Comparison of ENCODE assay signal across 28 mouse cellular contexts in genomic region chr8:89465211-89465753, GRCm38 (mm10).
DNase-seq lines count a peak whose midpoint lies in the region; ATAC-seq lines count a peak whose summit lies in the region.
"Had no signal": no experiment of that assay in that cellular context is flagged by ENCODE, and none has a peak within 500 bp of the region (broad histone marks: within the 10 kb centered on the region; RNA-seq: fewer than 3 reads in every experiment).

No protein-coding gene starts in this region.

- WGBS in forebrain, embryonic 12.5 days: 75% methylated on average over 13 of the region's 13 CpGs
- 81% methylated on average over 13 of the region's 13 CpGs for WGBS in forebrain, embryonic 11.5 days
- 56% methylated on average over 13 of the region's 13 CpGs for WGBS in hindbrain, embryonic 16.5 days
- 86% methylated on average over 13 of the region's 13 CpGs for WGBS in liver, embryonic 11.5 days
- WGBS in limb, embryonic 10.5 days: 91% methylated on average over 13 of the region's 13 CpGs

- H3K4me1 ChIP-seq in forebrain, embryonic 12.5 days: no peaks in the 10 kb centered on the region; the same call in 1 of the 2 replicates
- H3K4me1 ChIP-seq in forebrain, embryonic 11.5 days (replicated peaks; ENCODE audit: control insufficient read depth, insufficient read depth, low read length): no peaks in the 10 kb centered on the region
- no peaks in the 10 kb centered on the region for H3K4me1 ChIP-seq in hindbrain, embryonic 16.5 days (ENCODE audit: control insufficient read depth, insufficient read depth, low read depth, low read length)
- no peaks in the 10 kb centered on the region for H3K4me1 ChIP-seq in liver, embryonic 11.5 days (replicated peaks; ENCODE audit: control insufficient read depth, insufficient read depth, low read length)
- peaks cover 14% of the 10 kb centered on the region for H3K4me1 ChIP-seq in limb, embryonic 10.5 days
- H3K4me1 ChIP-seq: heart, embryonic 15.5 days; intestine, embryonic 15.5 days; lung, embryonic 15.5 days; megakaryocyte, embryonic 14.5 days had no signal

- ATAC-seq in forebrain, embryonic 12.5 days (ENCODE audit: low FRiP score): peak; percentile 27; the same call in 1 of the 2 replicates
- ATAC-seq in forebrain, embryonic 11.5 days (replicated peaks; ENCODE audit: low FRiP score): no peak
- ATAC-seq in hindbrain, embryonic 16.5 days: peak; percentile 63
- no peak for ATAC-seq in liver, embryonic 11.5 days (replicated peaks; ENCODE audit: low FRiP score)
- ATAC-seq: activated CD4-positive, CD25-positive, alpha-beta regulatory T cell, adult 4 months; intestine, embryonic 15.5 days had no signal

- H3K27ac ChIP-seq in forebrain, embryonic 12.5 days: no peak overlapping the region
- H3K27ac ChIP-seq in forebrain, embryonic 11.5 days (ENCODE audit: low read depth, low read length): no peak overlapping the region
- no peak overlapping the region for H3K27ac ChIP-seq in hindbrain, embryonic 16.5 days (ENCODE audit: low read depth, low read length)
- H3K27ac ChIP-seq in liver, embryonic 11.5 days (ENCODE audit: low read depth, low read length): no peak overlapping the region
- H3K27ac ChIP-seq in limb, embryonic 10.5 days: no peak overlapping the region
- H3K27ac ChIP-seq: embryonic facial prominence, embryonic 13.5 days; gastrocnemius, adult 2 months; heart, embryonic 15.5 days; intestine, embryonic 15.5 days; liver, embryonic 14.5 days; lung, embryonic 15.5 days had no signal

- H3K9ac ChIP-seq in forebrain, embryonic 12.5 days: no peak overlapping the region
- no peak overlapping the region for H3K9ac ChIP-seq in forebrain, embryonic 11.5 days (ENCODE audit: low read length)
- H3K9ac ChIP-seq in hindbrain, embryonic 16.5 days (ENCODE audit: low read depth, low read length): no peak overlapping the region
- H3K9ac ChIP-seq in liver, embryonic 11.5 days (ENCODE audit: low read depth, low read length): no peak overlapping the region
- H3K9ac ChIP-seq: embryonic facial prominence, embryonic 13.5 days; heart, embryonic 15.5 days; intestine, embryonic 15.5 days; liver, embryonic 14.5 days; lung, embryonic 15.5 days had no signal

- no peaks in the 10 kb centered on the region for H3K9me3 ChIP-seq in forebrain, embryonic 12.5 days
- no peaks in the 10 kb centered on the region for H3K9me3 ChIP-seq in forebrain, embryonic 11.5 days (ENCODE audit: control insufficient read depth, low read length)
- no peaks in the 10 kb centered on the region for H3K9me3 ChIP-seq in hindbrain, embryonic 16.5 days (ENCODE audit: control insufficient read depth, low read length)
- H3K9me3 ChIP-seq in liver, embryonic 11.5 days (ENCODE audit: control insufficient read depth, low read length): no peaks in the 10 kb centered on the region
- H3K9me3 ChIP-seq in limb, embryonic 10.5 days (replicated peaks): no peaks in the 10 kb centered on the region
- H3K9me3 ChIP-seq: embryonic facial prominence, embryonic 13.5 days; heart, embryonic 15.5 days; intestine, embryonic 15.5 days; lung, embryonic 15.5 days had no signal

- DNase-seq in forebrain, embryonic 11.5 days (ENCODE audit: low spot score): no peak
- DNase-seq in left cerebral cortex, postnatal 4 days: peak; percentile 24
- no peak for DNase-seq in left cerebral cortex, adult 8-10 months (ENCODE audit: low spot score in 2 of 2)
- peak; percentile 6 for DNase-seq in brain, adult 2 months (ENCODE audit: low read depth, low spot score)
- DNase-seq in liver, embryonic 11.5 days (ENCODE audit: low spot score): no peak
- no peak for DNase-seq in limb, embryonic 10.5 days (ENCODE audit: low spot score)
- DNase-seq: adrenal gland, adult 8-10 months; cerebellum, adult 2 months; cerebellum, postnatal 36 days; embryo, embryonic 11 days; gastrocnemius, adult 2 months; heart, postnatal 4 days; kidney, adult 9 months; kidney, postnatal 14 days; layer of hippocampus, postnatal 36 days; lung, postnatal 36 days; right cerebral cortex, postnatal 14 days; thymus, postnatal 14 days had no signal

- no peak overlapping the region for H3K4me3 ChIP-seq in forebrain, embryonic 12.5 days (replicated peaks)
- H3K4me3 ChIP-seq in forebrain, embryonic 11.5 days (ENCODE audit: low read depth, low read length): no peak overlapping the region
- no peak overlapping the region for H3K4me3 ChIP-seq in hindbrain, embryonic 16.5 days (ENCODE audit: low read length)
- H3K4me3 ChIP-seq in liver, embryonic 11.5 days (ENCODE audit: low read depth, low read length): no peak overlapping the region
- H3K4me3 ChIP-seq in limb, embryonic 10.5 days: no peak overlapping the region
- H3K4me3 ChIP-seq: embryonic facial prominence, embryonic 13.5 days; erythroblast, embryonic 14.5 days; gastrocnemius, adult 2 months; heart, embryonic 15.5 days; intestine, embryonic 15.5 days; lung, embryonic 15.5 days; megakaryocyte, embryonic 14.5 days had no signal

- no peaks in the 10 kb centered on the region for H3K36me3 ChIP-seq in forebrain, embryonic 12.5 days (replicated peaks)
- no peaks in the 10 kb centered on the region for H3K36me3 ChIP-seq in forebrain, embryonic 11.5 days (ENCODE audit: control insufficient read depth, insufficient read depth, low read length)
- H3K36me3 ChIP-seq in hindbrain, embryonic 16.5 days (ENCODE audit: control insufficient read depth, insufficient read depth, low read length): no peaks in the 10 kb centered on the region
- H3K36me3 ChIP-seq in liver, embryonic 11.5 days (ENCODE audit: control insufficient read depth, insufficient read depth, low read length): no peaks in the 10 kb centered on the region
- no peaks in the 10 kb centered on the region for H3K36me3 ChIP-seq in limb, embryonic 10.5 days
- H3K36me3 ChIP-seq: embryonic facial prominence, embryonic 13.5 days; heart, embryonic 15.5 days; intestine, embryonic 15.5 days; lung, embryonic 15.5 days had no signal

- no peaks in the 10 kb centered on the region for H3K27me3 ChIP-seq in forebrain, embryonic 12.5 days
- no peaks in the 10 kb centered on the region; the same call in 1 of the 2 replicates for H3K27me3 ChIP-seq in forebrain, embryonic 11.5 days (ENCODE audit: control insufficient read depth, insufficient read depth, low read length)
- no peaks in the 10 kb centered on the region for H3K27me3 ChIP-seq in hindbrain, embryonic 16.5 days (replicated peaks; ENCODE audit: control insufficient read depth, insufficient read depth, low read length)
- no peaks in the 10 kb centered on the region for H3K27me3 ChIP-seq in liver, embryonic 11.5 days (replicated peaks; ENCODE audit: control insufficient read depth, insufficient read depth, low read length)
- no peaks in the 10 kb centered on the region for H3K27me3 ChIP-seq in limb, embryonic 10.5 days (ENCODE audit: low read depth, poor library complexity, severe bottlenecking)
- H3K27me3 ChIP-seq: heart, embryonic 15.5 days; intestine, embryonic 15.5 days; lung, embryonic 15.5 days; megakaryocyte, embryonic 14.5 days had no signal

- H3K4me2 ChIP-seq in forebrain, embryonic 12.5 days: no peak overlapping the region
- H3K4me2 ChIP-seq in forebrain, embryonic 11.5 days (ENCODE audit: low read depth, low read length, severe bottlenecking): no peak overlapping the region
- no peak overlapping the region for H3K4me2 ChIP-seq in hindbrain, embryonic 16.5 days (ENCODE audit: low read length)
- H3K4me2 ChIP-seq in liver, embryonic 11.5 days: no peak overlapping the region
- H3K4me2 ChIP-seq: embryonic facial prominence, embryonic 13.5 days; heart, embryonic 15.5 days; intestine, embryonic 15.5 days; lung, embryonic 15.5 days had no signal

- intact Hi-C loops in left cerebral cortex, postnatal 4 days (cut with DNase I): no loop called here

Comparison
In these comparisons a context has a peak if more than half of its experiments do, and no peak if none do; other contexts are left out.
1. ATAC-seq: peak in forebrain, embryonic 12.5 days (single experiment) and hindbrain, embryonic 16.5 days (single experiment); none in forebrain, embryonic 11.5 days (single experiment) and liver, embryonic 11.5 days (single experiment).
2. DNase-seq: peak in left cerebral cortex, postnatal 4 days (single experiment) and brain, adult 2 months (single experiment); none in forebrain, embryonic 11.5 days (single experiment), left cerebral cortex, adult 8-10 months (0 of 2), liver, embryonic 11.5 days (single experiment) and limb, embryonic 10.5 days (single experiment).